Mouse (Mus musculus): Measurements from ENCODE around the gene Fgfr2.

Fgfr2 gene

GRCm38 (mm10) chr7:130750752-130751490, 2372.2 kb downstream of the Fgfr2 start:
- DNase-seq = no peak

GRCm38 (mm10) chr7:130749165-130749564, 2374.0 kb downstream of the Fgfr2 start:
- no peak for DNase-seq

- DNase-seq = no peak
Observed at GRCm38 (mm10) chr7:130743239-130744025, 2379.7 kb downstream of the Fgfr2 start.

GRCm38 (mm10) chr7:130741099-130741498, 2382.1 kb downstream of the Fgfr2 start:
- DNase-seq = no peak

GRCm38 (mm10) chr7:130734195-130734787, 2388.9 kb downstream of the Fgfr2 start:
- peak in 1 of 2 experiments; percentile 7 for DNase-seq

- DNase-seq = no peak
Observed at GRCm38 (mm10) chr7:130733423-130733822, 2389.7 kb downstream of the Fgfr2 start.

- no peak for DNase-seq
Observed at GRCm38 (mm10) chr7:130732908-130733307, 2390.2 kb downstream of the Fgfr2 start.

GRCm38 (mm10) chr7:130731792-130732191, 2391.4 kb downstream of the Fgfr2 start:
- DNase-seq = no peak

GRCm38 (mm10) chr7:130727560-130727959, 2395.6 kb downstream of the Fgfr2 start:
- no peak for DNase-seq

GRCm38 (mm10) chr7:130726724-130727422, 2396.3 kb downstream of the Fgfr2 start:
- no peak for DNase-seq

- DNase-seq = no peak
Observed at GRCm38 (mm10) chr7:130726185-130726584, 2397.0 kb downstream of the Fgfr2 start.

- peak; percentile 61 to 69 for DNase-seq
Observed at GRCm38 (mm10) chr7:130720646-130721335, 2402.4 kb downstream of the Fgfr2 start.

GRCm38 (mm10) chr7:130719931-130720598, 2403.1 kb downstream of the Fgfr2 start:
- DNase-seq = no peak

GRCm38 (mm10) chr7:130716989-130717388, 2406.2 kb downstream of the Fgfr2 start:
- DNase-seq = no peak

GRCm38 (mm10) chr7:130716341-130716740, 2406.8 kb downstream of the Fgfr2 start:
- DNase-seq = no peak

- peak; percentile 89 for DNase-seq
Observed at GRCm38 (mm10) chr7:130715467-130715866, 2407.7 kb downstream of the Fgfr2 start.

- no peak for DNase-seq
Observed at GRCm38 (mm10) chr7:130713319-130713718, 2409.8 kb downstream of the Fgfr2 start.

GRCm38 (mm10) chr7:130711851-130712250, 2411.3 kb downstream of the Fgfr2 start:
- no peak for DNase-seq

- peak; percentile 59 to 69 for DNase-seq
Observed at GRCm38 (mm10) chr7:130709372-130710274, 2413.5 kb downstream of the Fgfr2 start.

- DNase-seq = no peak
Observed at GRCm38 (mm10) chr7:130708940-130709339, 2414.2 kb downstream of the Fgfr2 start.

- peak in 1 of 2 experiments; percentile 55 for DNase-seq
Observed at GRCm38 (mm10) chr7:130705230-130705629, 2417.9 kb downstream of the Fgfr2 start.
